Mouse (Mus musculus) mature B cell (primary cell): ENCODE measurements around the gene Msi2.

Source experiments
- in situ Hi-C: fragments of 300-500 bp; cut with MboI; formaldehyde crosslinking; loops from 2 replicates; pipeline ENCODE4 v1.14.3; 2019

Gene Msi2

GRCm38 (mm10) chr11:88676597-88676996, 41.7 kb downstream of the Msi2 start:
- in situ Hi-C loops = no loop called here

DNA sequence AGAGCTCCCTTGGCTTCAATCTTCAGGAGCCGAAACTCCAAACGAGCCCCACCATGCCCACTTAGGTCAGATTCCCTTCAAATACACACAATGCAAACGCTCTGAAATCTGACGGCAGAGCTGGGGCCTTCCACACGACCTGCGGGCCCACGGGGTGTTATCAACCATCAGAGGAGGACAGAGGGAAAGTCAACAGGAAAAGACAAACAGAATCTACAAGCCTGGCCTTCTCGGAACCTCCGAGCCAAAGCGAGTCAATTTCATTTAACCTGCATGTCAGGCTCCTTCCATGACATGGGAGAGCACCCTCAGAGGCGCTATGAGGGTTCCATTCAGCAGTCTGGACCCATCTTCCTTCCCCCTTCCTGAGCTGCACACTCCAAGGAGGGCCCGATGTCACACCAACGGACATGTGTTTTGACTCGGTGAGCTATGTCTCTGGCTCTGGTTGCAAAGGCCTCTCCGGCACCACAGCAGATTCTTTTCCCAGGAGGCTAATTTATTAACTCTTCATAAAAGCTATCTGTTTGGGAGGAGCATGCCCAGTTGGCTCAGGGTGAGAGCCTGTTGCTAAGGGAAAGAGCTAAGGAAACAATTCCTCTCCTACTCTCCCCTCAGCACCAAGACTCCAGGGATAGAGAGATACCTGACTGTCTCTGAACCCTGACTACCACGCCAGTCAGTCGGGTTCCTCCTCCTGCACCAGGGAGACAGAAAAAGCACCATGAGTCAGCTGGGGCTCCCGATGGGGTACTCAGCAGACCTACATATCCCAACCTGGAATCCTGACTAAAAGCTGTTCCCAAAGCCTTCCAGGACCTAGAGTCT, 42.6 kb downstream of the Msi2 start:
- in situ Hi-C loops = no loop called here

GRCm38 (mm10) chr11:88674075-88674474, 44.2 kb downstream of the Msi2 start:
- in situ Hi-C loops = no loop called here

- in situ Hi-C loops = no loop called here
Observed at GRCm38 (mm10) chr11:88670925-88671324, 47.4 kb downstream of the Msi2 start.

- in situ Hi-C loops = no loop called here
Observed at GRCm38 (mm10) chr11:88669106-88669505, 49.2 kb downstream of the Msi2 start.

DNA sequence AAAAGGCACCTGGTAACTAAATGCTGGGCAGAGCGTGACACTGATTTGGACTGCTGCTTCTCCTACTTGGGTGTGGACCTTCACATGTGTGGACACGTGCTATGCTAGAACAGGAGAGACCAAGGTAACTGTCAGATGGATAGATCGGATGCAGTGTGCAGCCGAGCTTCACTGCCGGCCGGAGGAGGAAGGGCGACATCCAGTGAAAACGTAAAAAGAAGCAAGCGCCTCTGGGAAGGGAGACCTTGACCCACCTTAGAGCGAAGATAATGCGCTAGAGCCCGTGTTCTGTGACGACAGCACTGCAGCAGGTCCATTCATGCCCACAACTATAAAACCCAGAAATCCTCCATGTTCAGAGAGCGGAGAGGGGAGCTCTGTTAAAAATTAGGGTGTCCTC, 50.0 kb downstream of the Msi2 start:
- in situ Hi-C loops = no loop called here

- in situ Hi-C loops = no loop called here
Observed at GRCm38 (mm10) chr11:88665799-88666198, 52.5 kb downstream of the Msi2 start.

- in situ Hi-C loops = no loop called here
Observed at GRCm38 (mm10) chr11:88661444-88662180, 56.7 kb downstream of the Msi2 start.

DNA sequence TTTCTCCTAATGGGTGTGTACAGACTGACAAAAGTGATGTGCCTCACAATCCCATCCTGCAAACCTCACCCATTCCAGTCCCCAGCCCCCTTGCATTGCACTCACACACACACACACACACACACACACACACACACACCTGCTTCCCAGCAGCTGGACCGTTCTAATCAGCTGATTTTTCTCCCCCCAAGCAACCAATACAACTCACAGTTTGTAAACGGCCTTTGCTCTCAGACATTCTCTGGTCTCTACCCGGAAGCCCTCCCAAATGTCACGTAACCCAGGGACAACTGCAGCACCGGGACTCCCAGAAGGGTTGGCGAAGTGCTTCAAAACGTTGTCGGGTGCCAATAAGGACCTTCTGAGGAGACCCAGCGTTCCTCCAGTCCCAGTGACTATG, 57.9 kb downstream of the Msi2 start:
- in situ Hi-C loops = no loop called here

DNA sequence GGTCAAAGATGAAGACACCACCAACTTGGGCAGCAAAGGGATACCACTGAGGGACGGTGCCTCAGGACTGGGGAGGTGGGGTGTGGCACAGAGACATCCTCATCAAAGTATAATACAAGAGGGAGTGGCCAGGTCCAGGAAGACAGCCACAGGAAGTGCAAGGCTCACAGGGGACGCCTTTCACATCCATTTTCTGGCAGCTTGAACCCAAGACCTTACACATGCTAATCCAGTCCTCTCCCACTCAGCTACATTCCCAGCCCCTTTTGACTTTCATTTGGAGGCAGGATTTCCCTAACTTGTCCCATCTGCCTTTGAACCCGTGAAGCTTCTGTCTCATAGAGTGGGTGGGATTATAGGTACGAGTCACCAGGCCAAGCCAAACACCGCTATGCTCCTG, 59.4 kb downstream of the Msi2 start:
- in situ Hi-C loops = no loop called here

DNA sequence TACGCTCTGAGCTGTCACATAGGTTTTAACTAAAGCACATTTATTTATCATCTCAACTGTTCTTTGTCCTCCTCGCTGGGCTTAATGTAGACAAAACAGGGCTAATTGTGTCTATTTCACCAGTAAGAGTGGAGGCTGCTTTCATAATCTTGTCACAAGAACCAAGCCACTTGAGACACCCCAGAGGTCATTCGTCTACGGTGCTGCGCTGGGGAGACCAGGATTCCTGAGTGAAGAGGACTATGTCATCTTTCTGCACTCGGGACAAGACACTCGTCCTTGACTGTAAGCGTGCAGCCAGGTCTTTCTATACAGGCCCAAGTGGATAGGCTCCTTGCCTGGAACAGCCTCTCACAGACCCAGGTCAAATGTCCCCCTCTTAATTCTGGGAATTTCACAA, 62.5 kb downstream of the Msi2 start:
- in situ Hi-C loops = no loop called here

- in situ Hi-C loops = no loop called here
Observed at GRCm38 (mm10) chr11:88655214-88655566, 63.1 kb downstream of the Msi2 start.

GRCm38 (mm10) chr11:88654391-88655213, 63.7 kb downstream of the Msi2 start:
- in situ Hi-C loops = no loop called here

DNA sequence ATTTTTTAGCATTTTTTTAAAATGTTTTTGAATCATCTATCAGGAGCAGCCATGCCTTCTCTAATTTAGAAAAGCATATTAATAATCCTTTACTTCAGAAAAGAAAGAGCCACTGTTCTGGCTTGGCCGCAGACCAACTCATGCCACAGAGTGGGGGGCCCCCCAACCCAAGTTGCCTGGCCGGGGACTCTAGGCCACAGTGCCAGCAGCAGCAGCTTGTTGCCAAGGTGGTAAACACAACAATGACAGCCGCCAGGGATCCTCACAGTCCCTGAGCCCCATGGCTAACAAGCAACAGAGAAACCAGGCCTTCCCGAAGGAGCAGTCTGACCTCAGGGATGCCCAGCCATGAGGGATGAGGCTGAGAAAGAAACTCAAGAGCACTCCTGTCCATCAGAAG, 68.0 kb downstream of the Msi2 start:
- in situ Hi-C loops = no loop called here

GRCm38 (mm10) chr11:88649009-88649408, 69.3 kb downstream of the Msi2 start:
- in situ Hi-C loops = no loop called here

- in situ Hi-C loops = no loop called here
Observed at GRCm38 (mm10) chr11:88648407-88648806, 69.9 kb downstream of the Msi2 start.

DNA sequence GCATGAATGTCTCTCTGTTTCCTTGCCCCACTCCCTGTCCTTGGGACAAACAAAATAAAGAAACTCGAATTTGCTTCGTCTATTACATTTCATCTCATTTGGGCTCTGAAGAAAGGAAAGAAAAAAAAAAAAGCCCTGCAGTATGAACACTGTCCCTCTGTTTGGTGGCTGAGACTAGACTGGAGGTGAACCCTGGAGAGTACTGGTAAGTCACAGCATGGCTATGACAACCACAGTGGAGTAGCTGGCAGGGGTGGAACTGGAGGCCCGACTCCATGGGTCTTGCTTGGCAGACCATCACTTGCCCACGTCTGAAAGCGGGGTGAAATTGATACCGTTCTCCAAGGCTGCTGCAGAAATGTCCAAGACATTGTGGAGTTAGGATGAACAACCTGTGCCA, 71.8 kb downstream of the Msi2 start:
- in situ Hi-C loops = no loop called here

DNA sequence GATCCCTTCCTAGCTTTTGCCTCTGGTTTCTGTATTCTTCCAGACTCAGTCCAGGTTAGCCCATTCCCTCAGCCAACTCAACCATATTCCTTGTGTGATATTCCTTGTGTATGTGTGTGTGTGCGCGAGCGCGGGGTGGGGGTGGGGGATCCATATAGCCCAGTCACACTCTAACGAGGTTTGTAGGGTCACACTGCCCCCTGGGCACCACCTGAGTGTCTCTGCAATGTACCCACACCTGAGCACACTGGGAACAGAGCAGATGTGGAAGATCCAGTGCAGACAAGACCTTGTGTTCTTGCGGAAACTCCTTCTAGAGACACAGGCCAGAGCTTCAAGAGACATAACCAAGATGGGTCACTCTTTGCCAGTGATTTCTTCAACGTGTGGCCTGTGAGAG, 72.5 kb downstream of the Msi2 start:
- in situ Hi-C loops = no loop called here

GRCm38 (mm10) chr11:88644719-88645118, 73.6 kb downstream of the Msi2 start:
- in situ Hi-C loops = no loop called here

DNA sequence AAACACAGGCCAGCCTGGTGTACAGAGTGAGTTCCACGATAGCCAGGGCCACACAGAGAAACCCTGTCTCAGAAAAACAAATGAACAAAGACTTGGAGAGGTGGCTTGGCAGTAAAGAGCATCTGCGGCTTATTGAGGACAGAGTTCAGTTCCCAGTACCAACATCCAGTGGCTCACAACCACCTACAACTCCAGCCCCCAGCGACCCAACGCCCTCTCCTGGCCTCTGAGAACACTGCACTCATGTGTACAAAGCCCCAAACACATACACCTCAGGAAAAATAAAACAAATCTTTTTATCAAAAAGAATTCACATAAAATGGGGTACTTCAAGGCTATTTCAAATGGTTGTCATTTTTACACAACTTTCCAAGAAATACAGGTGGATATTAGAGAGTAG, 78.5 kb downstream of the Msi2 start:
- in situ Hi-C loops = no loop called here

DNA sequence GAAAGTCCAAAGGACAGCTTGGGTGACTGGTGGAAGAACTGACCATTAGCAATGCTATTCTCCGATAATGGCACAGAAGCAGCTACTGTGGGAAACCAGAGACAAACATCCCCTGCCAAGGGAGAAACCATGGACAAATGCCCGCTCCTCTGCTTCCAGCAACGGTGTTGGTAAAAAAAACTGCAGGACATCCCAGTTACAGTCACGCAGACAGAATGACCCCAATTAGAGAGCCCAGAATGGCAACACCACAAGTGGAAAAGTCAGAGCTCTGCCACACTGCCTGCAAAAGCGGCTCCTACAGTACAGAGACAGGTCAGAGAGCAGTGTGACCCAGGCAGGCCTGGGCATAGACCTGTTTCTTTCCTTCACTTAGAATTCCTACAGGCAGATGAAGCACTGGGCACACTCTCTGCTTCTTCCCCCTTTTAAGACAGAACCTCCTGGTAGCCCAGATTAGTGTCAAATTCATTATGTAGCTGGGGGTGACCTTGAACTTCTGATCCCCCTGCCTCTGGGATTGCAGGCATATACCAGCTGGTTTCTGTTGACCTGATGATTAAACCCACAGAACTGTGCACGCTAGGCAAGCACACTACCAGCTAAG, 79.3 kb downstream of the Msi2 start:
- in situ Hi-C loops = no loop called here

DNA sequence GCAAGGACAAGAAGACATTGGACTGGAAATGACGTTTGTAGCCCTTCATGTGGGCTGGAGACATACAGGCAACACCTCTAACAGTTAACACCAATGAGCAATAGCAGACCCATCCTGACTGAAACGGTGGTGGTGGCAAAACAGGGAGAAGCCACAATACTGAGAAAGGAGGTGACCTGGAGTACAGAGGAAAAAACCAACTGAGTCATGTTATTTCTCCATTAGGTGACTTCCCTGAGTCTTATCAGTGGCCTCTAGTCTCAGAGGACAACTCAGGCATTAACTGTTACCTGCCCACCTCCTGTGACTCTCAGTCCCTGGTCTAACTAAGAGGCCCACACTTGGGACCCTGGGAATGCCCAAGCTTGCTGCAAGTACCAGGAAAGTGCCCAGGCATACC, 80.1 kb downstream of the Msi2 start:
- in situ Hi-C loops = no loop called here
